Mouse (Mus musculus) erythroblast, embryonic 14.5 days (primary cell): Measurements from ENCODE around the gene Arsa.

Experiments
- GATA1 ChIP-seq: IDR thresholded peaks from 2 replicates; pipeline ENCODE4 v1.6.1; 2012; ENCODE audit warnings: low read length, inconsistent platforms, mixed read lengths
- TAL1 ChIP-seq: IDR thresholded peaks from 3 replicates; pipeline ENCODE4 v1.6.1; 2012; ENCODE audit warnings: low read length, inconsistent platforms, mixed read lengths

- TF ChIP-seq GATA1 (no peak), TAL1 (no peak)
Observed at GRCm38 (mm10) chr15:89473921-89474320, 3.3 kb downstream of the Arsa start.
